Mouse (Mus musculus) brain, embryonic 18.5 days (tissue): ENCODE measurements at regions not wholly inside any gene's neighbourhood (a gene's known extent, or its start where the extent isn't known, plus 50 kb on each side); places are given as distances from the start of the nearest gene placed in this dataset.
A peak's percentile ranks its signal among the peaks of the same experiment; 100 is the strongest.

Experiments used
- DNase-seq: peaks from one replicate; pipeline ENCODE4 v3.0.0-alpha.2; 2012; ENCODE audit warnings: low read depth, low spot score

GRCm38 (mm10) chr7:95250651-95251050 lies 920.4 kb upstream of the Tenm4 start:
- DNase-seq = no peak

- DNase-seq = peak; percentile 54
Measured at GRCm38 (mm10) chr7:95253862-95254545, 917.0 kb upstream of the Tenm4 start.

DNA sequence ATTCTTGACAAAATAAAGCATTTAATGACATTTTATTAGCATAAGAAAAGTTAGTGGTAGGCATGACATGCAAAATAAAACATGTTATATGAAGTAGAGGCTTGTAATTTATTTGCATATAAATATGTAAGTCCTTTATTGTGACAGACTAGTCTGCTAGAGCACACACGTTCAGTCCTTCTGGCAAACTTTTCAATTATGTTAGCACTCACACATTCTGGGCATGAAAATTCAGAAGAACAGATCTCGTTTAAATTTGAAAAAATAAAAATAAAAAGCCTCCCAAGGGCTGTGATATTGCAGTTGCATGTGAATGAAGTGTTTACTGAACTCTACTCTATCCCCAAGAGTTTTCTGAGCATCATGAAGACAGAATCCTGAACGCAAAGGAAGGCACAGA lies 916.1 kb upstream of the Tenm4 start:
- DNase-seq = peak; percentile 61

- DNase-seq = no peak
Measured at GRCm38 (mm10) chr7:95255699-95256098, 915.3 kb upstream of the Tenm4 start.

DNA sequence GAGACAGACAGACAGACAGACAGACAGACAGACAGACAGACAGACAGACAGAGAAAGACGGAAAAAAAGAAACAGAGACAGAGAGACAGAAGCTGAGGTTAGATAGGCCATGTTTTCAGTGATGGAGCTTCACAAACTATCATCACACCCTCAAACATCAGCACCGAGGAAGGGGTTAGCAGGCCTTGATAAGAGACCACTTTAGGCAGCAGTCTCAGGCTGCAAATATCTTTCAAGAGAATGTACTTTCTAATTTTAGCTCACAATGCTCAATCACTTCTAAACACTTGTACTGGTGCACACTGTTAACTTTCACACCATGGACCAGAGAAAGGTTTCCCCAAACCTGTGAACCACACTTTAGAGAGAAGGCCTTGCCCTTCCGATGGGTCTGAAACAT lies 908.1 kb upstream of the Tenm4 start:
- no peak for DNase-seq

DNA sequence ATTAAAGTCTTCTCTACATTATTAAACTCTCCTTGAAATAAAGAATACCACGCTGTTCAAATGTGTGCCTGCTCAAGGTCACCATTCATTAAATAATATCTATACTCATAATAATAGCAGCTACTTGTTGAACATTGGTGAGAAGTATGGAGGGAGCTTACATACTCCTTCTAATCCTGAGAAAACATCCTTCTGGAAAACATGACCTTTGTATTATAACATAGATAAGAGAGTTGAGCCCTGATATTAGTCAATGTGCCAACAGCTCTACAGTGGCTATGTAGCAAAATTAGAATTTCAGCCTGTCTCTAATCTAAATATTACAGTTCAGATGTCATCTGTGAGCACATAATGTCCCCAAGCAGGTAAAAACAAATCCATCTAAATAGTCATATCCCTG lies 893.8 kb upstream of the Tenm4 start:
- no peak for DNase-seq

- DNase-seq = no peak
Measured at GRCm38 (mm10) chr7:95313667-95314066, 857.4 kb upstream of the Tenm4 start.

DNA sequence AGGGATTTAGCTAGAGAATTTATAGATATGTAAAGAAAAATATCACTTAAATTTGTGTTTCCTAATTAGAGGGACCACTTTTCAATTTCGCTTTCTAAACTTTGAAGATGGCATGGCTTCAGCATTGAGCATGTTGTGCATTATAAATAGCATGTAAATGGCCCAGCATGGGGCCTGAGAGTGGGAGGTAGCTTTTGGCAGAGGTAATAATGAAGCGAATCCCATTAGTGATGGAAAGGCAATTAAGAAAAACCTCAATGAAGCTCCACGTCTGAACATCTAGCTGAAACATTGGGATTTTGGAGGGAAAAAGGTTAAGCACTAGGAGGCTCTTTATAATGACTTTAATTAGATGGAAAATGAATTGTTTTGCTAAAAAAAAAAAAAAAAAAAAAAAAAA lies 848.0 kb upstream of the Tenm4 start:
- no peak for DNase-seq

GRCm38 (mm10) chr7:95324939-95325338 lies 846.1 kb upstream of the Tenm4 start:
- DNase-seq = no peak

GRCm38 (mm10) chr7:95332037-95332436 lies 839.0 kb upstream of the Tenm4 start:
- DNase-seq = no peak

DNA sequence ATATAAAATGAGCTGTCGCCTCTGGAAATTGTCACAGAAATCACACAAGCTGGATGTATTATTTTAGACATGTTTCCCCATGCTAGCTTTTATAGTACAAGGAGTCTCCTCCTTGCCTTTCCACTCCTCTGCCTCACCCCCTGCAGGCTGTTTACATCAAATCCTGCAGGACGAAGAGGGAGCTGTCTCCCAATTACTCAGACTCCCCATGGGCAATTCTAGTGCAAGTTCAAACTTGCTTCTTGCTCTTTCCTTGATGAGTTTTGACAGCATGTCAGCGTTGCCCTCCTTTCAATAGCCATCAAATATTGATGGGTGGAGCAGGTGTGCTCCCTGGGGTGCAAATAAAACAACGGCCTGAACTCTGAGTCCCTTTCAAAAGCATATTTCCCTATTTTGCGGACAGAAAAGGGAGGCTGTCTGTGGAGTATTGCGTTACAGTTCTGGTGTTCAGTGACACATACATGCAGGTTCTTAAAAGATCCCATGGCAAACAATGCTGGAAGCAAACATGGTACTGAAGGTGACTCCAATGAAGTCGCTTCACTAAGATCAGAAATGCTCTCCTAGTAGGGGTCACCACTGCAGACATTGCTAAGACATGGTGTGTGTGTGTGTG lies 820.8 kb upstream of the Tenm4 start:
- DNase-seq = no peak

DNA sequence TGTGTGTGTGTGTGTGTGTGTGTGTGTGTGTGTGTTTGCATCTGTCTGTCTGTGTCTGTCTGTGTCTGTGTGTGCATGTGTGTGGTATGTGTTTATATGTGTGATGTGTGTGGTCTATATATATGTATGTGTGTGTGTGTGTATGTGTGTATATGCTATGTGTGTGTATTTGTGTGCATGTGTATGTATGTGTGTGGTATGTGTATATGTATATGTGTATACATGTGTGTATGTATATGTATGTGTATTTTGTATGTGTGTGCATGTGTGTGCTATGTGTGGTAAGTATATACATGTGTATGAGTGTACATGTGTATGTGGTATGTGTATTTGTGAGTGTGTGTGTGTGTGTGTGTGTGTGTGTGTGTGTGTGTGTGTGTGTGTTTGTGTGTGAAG lies 820.2 kb upstream of the Tenm4 start:
- no peak for DNase-seq

DNA sequence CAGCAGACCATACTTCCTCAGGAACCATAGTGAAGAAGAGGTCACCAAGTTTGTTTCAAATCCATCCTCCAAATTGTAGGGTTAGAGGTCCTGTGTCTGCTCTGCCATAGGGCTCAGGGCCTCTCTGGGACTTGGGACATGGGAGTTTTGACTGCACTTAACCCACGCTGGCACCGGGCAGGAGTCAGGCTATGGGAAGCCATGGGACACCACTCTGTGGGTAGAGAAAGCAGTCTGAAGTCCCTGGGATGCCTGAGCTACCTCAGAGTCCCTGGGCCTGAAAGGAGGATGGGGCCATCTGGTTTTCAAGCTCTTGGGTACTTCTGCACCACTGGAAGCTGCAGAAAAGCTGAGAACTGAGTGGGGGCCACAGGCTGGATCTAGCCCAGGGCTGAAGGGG lies 819.7 kb upstream of the Tenm4 start:
- no peak for DNase-seq

DNA sequence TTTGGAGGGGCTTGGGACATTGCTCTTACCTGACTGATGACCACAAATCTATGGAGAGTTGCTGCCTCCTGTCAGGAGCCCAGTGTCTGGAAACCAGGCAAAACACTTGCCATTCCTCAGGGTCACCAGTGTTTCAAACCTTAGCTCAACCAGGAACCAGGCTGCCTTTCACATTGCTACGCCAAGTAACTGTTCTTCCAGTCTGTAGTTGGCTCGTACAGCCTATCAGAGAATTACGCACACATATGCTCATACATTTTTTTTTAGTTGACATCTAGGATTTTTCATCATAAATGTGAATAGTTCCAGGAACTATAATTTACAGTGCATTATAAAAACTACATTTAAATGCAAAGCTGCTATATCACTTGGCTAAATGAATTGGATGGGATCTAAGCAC lies 818.9 kb upstream of the Tenm4 start:
- DNase-seq = no peak

GRCm38 (mm10) chr7:95354991-95355390 lies 816.1 kb upstream of the Tenm4 start:
- DNase-seq = no peak

GRCm38 (mm10) chr7:95358732-95359131 lies 812.3 kb upstream of the Tenm4 start:
- DNase-seq = no peak

GRCm38 (mm10) chr7:95359154-95359553 lies 811.9 kb upstream of the Tenm4 start:
- DNase-seq = no peak
